Mouse (Mus musculus): ENCODE measurements around the gene Snrpc. TPM values are rescaled to one million over a fixed set of nuclear protein-coding genes. Genes with fewer than 3 reads are reported as not detected.

Gene Snrpc
- polyA plus RNA-seq, 1 experiment from 2014 or later: 207 TPM

DNA sequence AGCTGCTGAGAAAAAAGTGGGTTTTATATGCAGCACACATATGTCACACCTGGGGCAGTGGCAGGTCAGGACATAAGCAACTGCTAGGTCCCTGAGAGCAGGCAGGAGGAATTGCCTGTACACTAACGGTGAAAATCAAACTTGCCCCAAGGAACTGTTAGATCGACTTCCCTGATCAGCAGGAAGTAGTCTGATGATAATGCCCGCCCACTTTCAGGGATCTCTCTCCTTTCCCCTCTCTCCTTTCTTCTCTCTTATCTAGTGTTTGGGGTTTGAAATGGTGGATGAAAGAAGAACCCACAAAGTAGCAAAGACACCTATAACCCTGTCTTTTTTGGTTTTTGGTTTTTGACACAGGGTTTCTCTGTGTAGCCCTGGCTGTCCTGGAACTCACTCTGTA, 12.4 kb upstream of the Snrpc start:
- Histone ChIP-seq H3K36me3 (ENCODE audit: control insufficient read depth, insufficient read depth, low read length) (no peaks in the 10 kb centered on the region), H3K27ac (ENCODE audit: low read depth, low read length) (no peak overlapping the region), H3K4me2 (ENCODE audit: low read length) (no peak overlapping the region; the same call in 1 of the 2 replicates), H3K4me1 (ENCODE audit: control insufficient read depth, insufficient read depth, low read depth, low read length) (peaks cover 10% of the 10 kb centered on the region), H3K9me3 (ENCODE audit: control insufficient read depth, low read length) (no peaks in the 10 kb centered on the region), H3K9ac (ENCODE audit: low read depth, low read length) (no peak overlapping the region), H3K4me3 (ENCODE audit: low read length) (no peak overlapping the region), H3K27me3 (replicated peaks; ENCODE audit: control insufficient read depth, insufficient read depth, low read length) (no peaks in the 10 kb centered on the region)
- no peak for ATAC-seq
- 36% methylated on average over 3 of the region's 3 CpGs for WGBS

DNA sequence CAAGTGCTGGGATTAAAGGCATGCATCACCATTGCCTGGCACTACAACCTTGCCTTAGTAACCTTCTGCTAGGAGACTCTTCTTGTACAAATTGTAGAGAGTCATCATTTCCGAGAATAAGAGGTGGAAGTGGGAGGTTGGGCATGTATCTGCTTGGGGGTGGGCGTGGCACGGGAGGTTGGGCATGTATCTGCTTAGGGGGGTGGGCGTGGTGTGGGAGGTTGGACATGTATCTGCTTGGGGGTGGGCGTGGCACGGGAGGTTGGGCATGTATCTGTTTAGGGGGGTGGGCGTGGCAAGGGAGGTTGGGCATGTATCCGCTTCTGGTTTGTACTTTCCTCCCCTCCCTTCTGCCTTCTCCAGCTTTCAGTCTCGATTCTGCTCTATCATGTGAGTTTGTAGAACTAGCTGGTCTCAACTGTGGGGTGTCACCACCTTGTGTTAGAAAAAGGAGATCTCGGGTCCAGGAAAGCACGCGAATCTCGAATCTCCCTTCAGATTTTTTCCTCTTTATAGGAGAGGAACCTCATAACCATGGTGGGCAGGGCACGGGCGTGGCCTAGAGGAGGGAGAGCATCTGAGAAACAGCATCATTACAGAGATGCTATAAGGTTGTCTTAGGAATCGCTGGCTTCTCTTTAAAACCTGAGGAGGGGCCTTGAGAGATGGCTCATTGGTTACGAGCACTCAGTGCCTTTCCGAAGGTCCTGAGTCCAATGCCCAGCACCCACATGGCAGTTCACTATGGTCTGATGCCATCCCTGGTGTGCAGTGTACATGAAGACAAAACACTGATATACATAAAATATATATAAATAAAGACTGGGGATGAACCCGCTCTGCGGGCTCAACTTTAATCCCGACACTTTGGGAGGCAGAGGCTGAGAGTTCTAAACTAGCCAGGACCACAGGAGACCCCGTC, 11.7 kb upstream of the Snrpc start:
- H3K4me3 ChIP-seq (ENCODE audit: low read length): peak overlapping the region; percentile 31
- no peak overlapping the region; the same call in none of the 2 replicates for H3K27ac ChIP-seq (ENCODE audit: low read depth, low read length)
- 5% methylated on average over 22 of the region's 22 CpGs for WGBS
- H3K9me3 ChIP-seq (ENCODE audit: control insufficient read depth, low read length): no peaks in the 10 kb centered on the region
- H3K27me3 ChIP-seq (replicated peaks; ENCODE audit: control insufficient read depth, insufficient read depth, low read length): no peaks in the 10 kb centered on the region
- H3K4me2 ChIP-seq (ENCODE audit: low read length): peak overlapping the region; percentile 56
- H3K9ac ChIP-seq (ENCODE audit: low read depth, low read length): peak overlapping the region; percentile 27; the same call in 1 of the 2 replicates
- ATAC-seq: peak; percentile 67; the same call in 1 of the 2 replicates
- peaks cover 7% of the 10 kb centered on the region for H3K4me1 ChIP-seq (ENCODE audit: control insufficient read depth, insufficient read depth, low read depth, low read length)
- no peaks in the 10 kb centered on the region for H3K36me3 ChIP-seq (ENCODE audit: control insufficient read depth, insufficient read depth, low read length)

DNA sequence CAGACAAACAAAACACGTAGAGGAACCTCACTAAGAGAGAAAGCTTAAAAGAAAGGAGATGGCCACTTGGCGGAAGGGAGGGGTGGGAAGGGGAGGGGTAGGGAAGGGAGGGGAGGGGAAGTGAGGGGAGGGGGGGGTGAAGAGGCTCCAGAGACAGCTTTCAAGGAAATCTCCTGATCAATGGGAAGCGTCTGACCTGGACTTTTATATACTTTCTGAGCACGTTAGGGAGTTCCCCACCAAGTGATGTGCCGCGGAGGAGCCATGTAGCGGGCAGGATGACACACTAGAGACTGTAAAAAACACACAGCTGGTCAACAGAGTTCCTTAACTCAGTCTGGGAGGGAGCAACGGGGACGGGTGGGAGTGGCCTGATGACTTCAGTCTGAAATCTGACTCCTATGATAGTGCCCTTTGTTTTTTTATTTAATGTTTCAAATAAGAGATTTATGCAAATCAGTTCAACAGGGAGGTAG, 11.0 kb upstream of the Snrpc start:
- H3K9me3 ChIP-seq (ENCODE audit: control insufficient read depth, low read length): no peaks in the 10 kb centered on the region
- 0% methylated on average over 8 of the region's 9 CpGs for WGBS
- no peak for ATAC-seq
- no peaks in the 10 kb centered on the region for H3K27me3 ChIP-seq (replicated peaks; ENCODE audit: control insufficient read depth, insufficient read depth, low read length)
- no peak overlapping the region for H3K27ac ChIP-seq (ENCODE audit: low read depth, low read length)
- no peaks in the 10 kb centered on the region for H3K36me3 ChIP-seq (ENCODE audit: control insufficient read depth, insufficient read depth, low read length)
- H3K4me2 ChIP-seq (ENCODE audit: low read length): peak overlapping the region; percentile 56
- H3K4me3 ChIP-seq (ENCODE audit: low read length): peak overlapping the region; percentile 31
- no peak overlapping the region for H3K9ac ChIP-seq (ENCODE audit: low read depth, low read length)
- H3K4me1 ChIP-seq (ENCODE audit: control insufficient read depth, insufficient read depth, low read depth, low read length): peaks cover 5% of the 10 kb centered on the region

DNA sequence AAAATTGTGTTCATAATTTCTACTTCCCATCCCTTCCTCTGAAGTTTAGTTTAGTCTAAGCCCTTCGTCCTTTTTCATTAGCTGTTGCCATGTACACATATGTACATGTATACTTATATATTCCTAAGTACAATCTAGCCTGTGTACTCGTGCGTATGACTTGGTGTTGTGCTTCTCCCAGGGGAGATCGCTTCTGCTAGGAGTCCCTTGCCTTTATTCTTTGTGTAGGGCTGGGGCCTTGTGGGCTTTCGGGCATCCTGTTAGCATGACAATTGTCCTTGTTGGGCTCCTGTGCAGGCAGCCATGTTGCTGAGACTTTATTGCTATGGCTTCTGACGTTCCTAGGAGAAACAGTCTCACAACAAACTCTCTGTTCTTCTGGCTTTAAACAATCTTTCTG, 10.4 kb upstream of the Snrpc start:
- H3K36me3 ChIP-seq (ENCODE audit: control insufficient read depth, insufficient read depth, low read length): no peaks in the 10 kb centered on the region
- no peaks in the 10 kb centered on the region for H3K27me3 ChIP-seq (replicated peaks; ENCODE audit: control insufficient read depth, insufficient read depth, low read length)
- WGBS: 11% methylated on average over 6 of the region's 6 CpGs
- no peak overlapping the region for H3K9ac ChIP-seq (ENCODE audit: low read depth, low read length)
- peaks cover 5% of the 10 kb centered on the region for H3K4me1 ChIP-seq (ENCODE audit: control insufficient read depth, insufficient read depth, low read depth, low read length)
- no peak overlapping the region for H3K27ac ChIP-seq (ENCODE audit: low read depth, low read length)
- H3K4me3 ChIP-seq (ENCODE audit: low read length): no peak overlapping the region
- H3K9me3 ChIP-seq (ENCODE audit: control insufficient read depth, low read length): no peaks in the 10 kb centered on the region
- no peak for ATAC-seq
- H3K4me2 ChIP-seq (ENCODE audit: low read length): no peak overlapping the region; the same call in 1 of the 2 replicates

DNA sequence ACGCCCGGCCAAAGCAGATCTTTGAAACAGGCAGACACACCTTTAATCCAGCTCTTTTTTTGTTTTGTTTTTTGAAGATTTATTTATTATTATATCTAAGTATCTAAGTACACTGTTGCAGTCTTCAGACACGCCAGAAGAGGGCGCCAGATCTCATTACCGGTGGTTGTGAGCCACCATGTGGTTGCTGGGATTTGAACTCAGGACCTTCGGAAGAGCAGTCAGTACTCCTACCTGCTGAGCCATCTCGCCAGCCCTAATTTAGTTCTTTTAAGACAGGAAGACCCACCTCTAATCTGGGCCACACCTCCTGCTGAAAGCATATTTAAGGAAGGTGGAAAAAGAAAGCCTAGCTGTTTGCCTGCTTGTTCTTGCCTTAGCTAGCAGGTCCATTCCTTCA, 7.5 kb upstream of the Snrpc start:
- no peak overlapping the region for H3K4me2 ChIP-seq (ENCODE audit: low read length)

DNA sequence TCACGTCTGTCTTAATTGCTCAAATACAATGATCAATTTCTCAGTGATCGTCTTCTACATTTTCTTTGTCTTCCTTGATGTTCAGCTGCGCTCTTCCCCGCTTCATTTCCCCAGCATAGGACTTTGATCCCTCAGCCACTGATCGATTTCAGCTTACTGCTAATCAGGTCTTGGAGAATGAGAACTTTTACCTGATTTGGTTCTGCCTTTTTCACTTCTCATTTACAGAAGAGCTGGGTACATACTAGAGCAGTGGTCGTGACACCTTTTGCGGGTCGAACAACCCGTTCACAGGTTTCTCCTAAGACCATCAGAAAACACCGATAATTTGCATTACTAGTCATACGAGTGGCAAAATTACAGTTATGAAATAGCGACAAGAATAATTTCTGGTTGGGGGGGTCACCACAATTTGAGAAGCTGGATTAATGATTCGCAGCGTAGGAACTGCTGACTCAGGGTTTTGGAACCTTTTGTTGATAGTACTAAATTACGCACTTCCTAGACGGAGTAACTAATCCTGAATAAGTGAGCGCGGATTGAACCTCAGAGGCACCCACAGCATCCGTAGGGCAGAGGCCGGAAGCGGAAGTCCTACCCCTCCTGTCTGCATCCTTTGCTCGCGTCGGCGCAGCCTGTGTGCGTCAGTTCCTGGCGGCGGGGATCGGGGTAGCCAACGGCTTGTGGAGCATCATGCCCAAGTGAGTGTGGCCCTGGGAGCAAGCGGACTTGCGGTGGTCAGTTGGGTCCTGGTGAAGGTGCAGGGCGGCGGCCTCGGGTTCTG, 1.7 kb downstream of the Snrpc start:
- no peaks in the 10 kb centered on the region for H3K9me3 ChIP-seq (ENCODE audit: control insufficient read depth, low read length)
- H3K9ac ChIP-seq (ENCODE audit: low read depth, low read length): peak overlapping the region; percentile 84
- no peaks in the 10 kb centered on the region for H3K27me3 ChIP-seq (replicated peaks; ENCODE audit: control insufficient read depth, insufficient read depth, low read length)
- ATAC-seq: peak; percentile 98
- 2% methylated on average over 35 of the region's 35 CpGs for WGBS
- H3K4me3 ChIP-seq (ENCODE audit: low read length): peak overlapping the region; percentile 83
- peak overlapping the region; percentile 72 for H3K27ac ChIP-seq (ENCODE audit: low read depth, low read length)
- peak overlapping the region; percentile 87 for H3K4me2 ChIP-seq (ENCODE audit: low read length)
- peaks cover 10% of the 10 kb centered on the region for H3K4me1 ChIP-seq (ENCODE audit: control insufficient read depth, insufficient read depth, low read depth, low read length)
- H3K36me3 ChIP-seq (ENCODE audit: control insufficient read depth, insufficient read depth, low read length): peaks cover 14% of the 10 kb centered on the region

More for the DNA sequence above, 7.5 kb upstream of the Snrpc start:
- no peak overlapping the region for H3K9ac ChIP-seq (ENCODE audit: low read depth, low read length)
- no peaks in the 10 kb centered on the region for H3K9me3 ChIP-seq (ENCODE audit: control insufficient read depth, low read length)
- ATAC-seq: no peak
- no peak overlapping the region for H3K27ac ChIP-seq (ENCODE audit: low read depth, low read length)
- 54% methylated on average over 7 of the region's 7 CpGs for WGBS
- no peaks in the 10 kb centered on the region for H3K36me3 ChIP-seq (ENCODE audit: control insufficient read depth, insufficient read depth, low read length)
- no peak overlapping the region for H3K4me3 ChIP-seq (ENCODE audit: low read length)
- 0 out of 2 replicates have a peak, but pooled peaks cover 4% of the 10 kb centered on the region for H3K27me3 ChIP-seq (replicated peaks; ENCODE audit: control insufficient read depth, insufficient read depth, low read length)
- H3K4me1 ChIP-seq (ENCODE audit: control insufficient read depth, insufficient read depth, low read depth, low read length): peaks cover 5% of the 10 kb centered on the region

DNA sequence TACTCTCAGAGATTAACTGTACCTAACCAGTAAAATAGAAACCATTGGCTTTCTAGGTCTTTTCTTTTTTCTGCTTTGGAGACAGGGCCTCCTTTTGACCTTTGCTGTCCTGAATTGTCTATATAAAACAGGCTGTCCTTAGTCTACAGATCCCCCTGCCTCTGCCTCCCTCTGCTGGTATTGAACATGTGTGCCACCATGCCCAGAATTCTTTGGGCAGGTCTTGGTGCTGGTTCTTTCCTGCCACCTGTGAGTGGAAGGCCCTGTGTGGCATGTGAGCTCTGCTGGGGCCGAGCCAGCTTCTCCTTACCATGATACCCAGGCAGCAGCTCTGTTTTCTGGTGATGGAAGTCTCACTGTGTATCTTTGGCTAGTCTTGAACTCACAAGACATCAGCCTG, 10.4 kb downstream of the Snrpc start:
- Histone ChIP-seq H3K4me1 (ENCODE audit: control insufficient read depth, insufficient read depth, low read depth, low read length) (no peaks in the 10 kb centered on the region), H3K4me3 (ENCODE audit: low read length) (no peak overlapping the region), H3K27me3 (replicated peaks; ENCODE audit: control insufficient read depth, insufficient read depth, low read length) (no peaks in the 10 kb centered on the region), H3K4me2 (ENCODE audit: low read length) (no peak overlapping the region), H3K9ac (ENCODE audit: low read depth, low read length) (no peak overlapping the region), H3K9me3 (ENCODE audit: control insufficient read depth, low read length) (no peaks in the 10 kb centered on the region), H3K36me3 (ENCODE audit: control insufficient read depth, insufficient read depth, low read length) (peaks cover 51% of the 10 kb centered on the region), H3K27ac (ENCODE audit: low read depth, low read length) (no peak overlapping the region)
- ATAC-seq: no peak
- 89% methylated on average over 1 of the region's 1 CpGs for WGBS

DNA sequence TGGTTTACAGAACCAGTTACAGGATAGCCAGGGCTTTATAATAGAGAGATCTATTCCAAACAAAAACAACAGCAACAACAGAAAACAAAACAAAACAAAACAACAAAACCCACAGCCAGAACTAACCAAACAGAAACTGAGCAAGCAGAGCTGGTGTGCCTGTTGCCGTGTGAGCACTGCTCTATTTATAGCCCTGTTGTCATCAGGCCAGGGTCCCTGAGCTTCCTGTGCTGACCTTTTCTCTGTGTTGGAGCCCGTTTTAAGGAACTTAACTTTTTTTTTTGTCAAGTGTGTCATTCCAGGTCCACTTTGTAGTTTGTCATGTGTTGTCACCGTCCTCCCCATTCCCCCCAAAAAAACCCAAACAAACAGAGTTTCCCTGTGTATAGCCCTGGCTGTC, 13.1 kb downstream of the Snrpc start:
- H3K36me3 ChIP-seq (ENCODE audit: control insufficient read depth, insufficient read depth, low read length): peaks cover 31% of the 10 kb centered on the region
- no peak for ATAC-seq
- WGBS: 95% methylated on average over 3 of the region's 3 CpGs
- no peak overlapping the region for H3K4me3 ChIP-seq (ENCODE audit: low read length)
- no peaks in the 10 kb centered on the region for H3K9me3 ChIP-seq (ENCODE audit: control insufficient read depth, low read length)
- H3K27me3 ChIP-seq (replicated peaks; ENCODE audit: control insufficient read depth, insufficient read depth, low read length): no peaks in the 10 kb centered on the region
- no peaks in the 10 kb centered on the region for H3K4me1 ChIP-seq (ENCODE audit: control insufficient read depth, insufficient read depth, low read depth, low read length)
- no peak overlapping the region for H3K9ac ChIP-seq (ENCODE audit: low read depth, low read length)
- no peak overlapping the region for H3K4me2 ChIP-seq (ENCODE audit: low read length)
- H3K27ac ChIP-seq (ENCODE audit: low read depth, low read length): no peak overlapping the region
